Mouse (Mus musculus) hindbrain, embryonic 10.5 days (tissue): ENCODE measurements around the gene Csnk2b. TPM values are rescaled to one million over a fixed set of nuclear protein-coding genes. Genes with fewer than 3 reads are reported as not detected.

ENCODE experiments used
- DNase-seq: peaks from one replicate; pipeline ENCODE4 v3.0.0-alpha.2; 2017; ENCODE audit warnings: low spot score
- H3K27ac ChIP-seq: fragments of 300-500 bp; sonication (generic); 2 replicates; pipeline ENCODE4 v1.5.1; 2016; ENCODE audit warnings: mild to moderate bottlenecking, moderate library complexity
- H3K27me3 ChIP-seq: fragments of 300-500 bp; sonication (generic); 2 replicates; pipeline ENCODE4 v1.6.1; 2016; ENCODE audit warnings: mild to moderate bottlenecking; ENCODE audit not compliant: poor library complexity, insufficient read depth, severe bottlenecking
- H3K36me3 ChIP-seq: fragments of 300-500 bp; sonication (generic); 2 replicates; pipeline ENCODE4 v1.6.1; 2016; ENCODE audit warnings: mild to moderate bottlenecking, moderate library complexity
- H3K4me1 ChIP-seq: fragments of 300-500 bp; sonication (generic); replicated peaks from 2 replicates; pipeline ENCODE4 v1.6.1; 2016; ENCODE audit warnings: mild to moderate bottlenecking
- H3K4me3 ChIP-seq: fragments of 300-500 bp; sonication (generic); 2 replicates; pipeline ENCODE4 v1.5.1; 2016; ENCODE audit warnings: mild to moderate bottlenecking, moderate library complexity
- H3K9me3 ChIP-seq: fragments of 300-500 bp; sonication (generic); 2 replicates; pipeline ENCODE4 v1.6.1; 2016; ENCODE audit warnings: mild to moderate bottlenecking, moderate library complexity
- WGBS: fragments of 180-500 bp; shearing (Covaris S2); methylation state at CpG from one replicate; pipeline ENCODE4 v1.1.7; 2016; 5-methylcytosine and 5-hydroxymethylcytosine counted together
- polyA plus RNA-seq: library from polyadenylated mRNA; unstranded; fragments of >200 nt; fragmentation: Nextera tagmentation; extraction: Ambion mirVana; gene quantifications from 2 replicates; pipeline ENCODE4 v1.2.1, GENCODE M21; 2016

The Csnk2b gene
- polyA plus RNA-seq, 1 experiment from 2014 or later: 328 TPM

GRCm38 (mm10) chr17:35159638-35160037 is 37.8 kb upstream of the Csnk2b start:
- WGBS: 87% methylated on average over 7 of the region's 7 CpGs
- H3K36me3 ChIP-seq: peaks cover 83% of the 10 kb centered on the region
- no peaks in the 10 kb centered on the region for H3K27me3 ChIP-seq
- H3K4me1 ChIP-seq: peaks cover 21% of the 10 kb centered on the region
- DNase-seq: no peak
- no peaks in the 10 kb centered on the region for H3K9me3 ChIP-seq
- H3K27ac ChIP-seq: no peak overlapping the region
- H3K4me3 ChIP-seq: no peak overlapping the region

GRCm38 (mm10) chr17:35158850-35159593 is 37.2 kb upstream of the Csnk2b start:
- WGBS: 94% methylated on average over 16 of the region's 16 CpGs
- H3K27ac ChIP-seq: no peak overlapping the region
- H3K36me3 ChIP-seq: peaks cover 89% of the 10 kb centered on the region
- peaks cover 21% of the 10 kb centered on the region for H3K4me1 ChIP-seq
- no peaks in the 10 kb centered on the region for H3K27me3 ChIP-seq
- no peak for DNase-seq
- 0 out of 2 replicates have a peak overlapping the region, but pooled peaks have one; percentile 1 for H3K4me3 ChIP-seq
- no peaks in the 10 kb centered on the region for H3K9me3 ChIP-seq

GRCm38 (mm10) chr17:35157661-35158175 is 35.9 kb upstream of the Csnk2b start:
- Histone ChIP-seq H3K4me3 (peak overlapping the region; percentile 1; the same call in 1 of the 2 replicates), H3K9me3 (no peaks in the 10 kb centered on the region), H3K27me3 (no peaks in the 10 kb centered on the region), H3K36me3 (peaks cover 100% of the 10 kb centered on the region), H3K27ac (no peak overlapping the region), H3K4me1 (peaks cover 12% of the 10 kb centered on the region)
- 94% methylated on average over 8 of the region's 8 CpGs for WGBS
- no peak for DNase-seq

- WGBS: 94% methylated on average over 8 of the region's 8 CpGs
- Histone ChIP-seq H3K9me3 (no peaks in the 10 kb centered on the region), H3K4me3 (no peak overlapping the region), H3K27me3 (no peaks in the 10 kb centered on the region), H3K36me3 (peaks cover 100% of the 10 kb centered on the region), H3K4me1 (peaks cover 8% of the 10 kb centered on the region), H3K27ac (no peak overlapping the region)
- no peak for DNase-seq
Observed at GRCm38 (mm10) chr17:35157254-35157653, 35.4 kb upstream of the Csnk2b start.

GRCm38 (mm10) chr17:35156461-35157200 is 34.8 kb upstream of the Csnk2b start:
- H3K4me1 ChIP-seq: peaks cover 1% of the 10 kb centered on the region; the same call in 1 of the 2 replicates
- H3K9me3 ChIP-seq: no peaks in the 10 kb centered on the region
- no peak for DNase-seq
- H3K36me3 ChIP-seq: peaks cover 100% of the 10 kb centered on the region
- 92% methylated on average over 33 of the region's 33 CpGs for WGBS
- H3K4me3 ChIP-seq: no peak overlapping the region; the same call in 1 of the 2 replicates
- H3K27me3 ChIP-seq: no peaks in the 10 kb centered on the region
- H3K27ac ChIP-seq: no peak overlapping the region

GRCm38 (mm10) chr17:35155451-35155850 is 33.6 kb upstream of the Csnk2b start:
- Histone ChIP-seq H3K27me3 (no peaks in the 10 kb centered on the region), H3K27ac (no peak overlapping the region), H3K4me3 (no peak overlapping the region), H3K4me1 (no peaks in the 10 kb centered on the region), H3K36me3 (peaks cover 99% of the 10 kb centered on the region), H3K9me3 (no peaks in the 10 kb centered on the region)
- no peak for DNase-seq
- 92% methylated on average over 12 of the region's 12 CpGs for WGBS

- no peak overlapping the region for H3K4me3 ChIP-seq
- H3K27me3 ChIP-seq: no peaks in the 10 kb centered on the region
- no peak for DNase-seq
- no peak overlapping the region for H3K27ac ChIP-seq
- 84% methylated on average over 7 of the region's 7 CpGs for WGBS
- H3K36me3 ChIP-seq: peaks cover 99% of the 10 kb centered on the region
- no peaks in the 10 kb centered on the region for H3K9me3 ChIP-seq
- H3K4me1 ChIP-seq: no peaks in the 10 kb centered on the region
Observed at GRCm38 (mm10) chr17:35154616-35155015, 32.8 kb upstream of the Csnk2b start.

- Histone ChIP-seq H3K4me3 (no peak overlapping the region), H3K27ac (no peak overlapping the region), H3K9me3 (no peaks in the 10 kb centered on the region), H3K27me3 (no peaks in the 10 kb centered on the region), H3K36me3 (peaks cover 99% of the 10 kb centered on the region), H3K4me1 (no peaks in the 10 kb centered on the region)
- DNase-seq: no peak
- 85% methylated on average over 4 of the region's 4 CpGs for WGBS
Observed at GRCm38 (mm10) chr17:35153931-35154330, 32.1 kb upstream of the Csnk2b start.

GRCm38 (mm10) chr17:35153077-35153476 is 31.2 kb upstream of the Csnk2b start:
- H3K27me3 ChIP-seq: no peaks in the 10 kb centered on the region
- no peaks in the 10 kb centered on the region for H3K4me1 ChIP-seq
- H3K4me3 ChIP-seq: no peak overlapping the region
- 93% methylated on average over 9 of the region's 9 CpGs for WGBS
- peaks cover 99% of the 10 kb centered on the region for H3K36me3 ChIP-seq
- no peak overlapping the region for H3K27ac ChIP-seq
- H3K9me3 ChIP-seq: no peaks in the 10 kb centered on the region
- DNase-seq: no peak

- no peak overlapping the region for H3K27ac ChIP-seq
- WGBS: 96% methylated on average over 4 of the region's 4 CpGs
Observed at GRCm38 (mm10) chr17:35152121-35152520, 30.3 kb upstream of the Csnk2b start.

GRCm38 (mm10) chr17:35147922-35148639 is 26.2 kb upstream of the Csnk2b start:
- peaks cover 6% of the 10 kb centered on the region; the same call in 1 of the 2 replicates for H3K9me3 ChIP-seq
- no peaks in the 10 kb centered on the region for H3K4me1 ChIP-seq
- H3K27me3 ChIP-seq: no peaks in the 10 kb centered on the region
- no peak overlapping the region for H3K4me3 ChIP-seq
- H3K36me3 ChIP-seq: peaks cover 99% of the 10 kb centered on the region
- no peak overlapping the region for H3K27ac ChIP-seq
- DNase-seq: no peak
- 72% methylated on average over 5 of the region's 5 CpGs for WGBS

More at GRCm38 (mm10) chr17:35152121-35152520, 30.3 kb upstream of the Csnk2b start:
- Histone ChIP-seq H3K27me3 (no peaks in the 10 kb centered on the region), H3K9me3 (no peaks in the 10 kb centered on the region), H3K4me1 (no peaks in the 10 kb centered on the region), H3K4me3 (no peak overlapping the region), H3K36me3 (peaks cover 99% of the 10 kb centered on the region)
- no peak for DNase-seq

GRCm38 (mm10) chr17:35147348-35147747 is 25.5 kb upstream of the Csnk2b start:
- H3K36me3 ChIP-seq: peaks cover 99% of the 10 kb centered on the region
- no peaks in the 10 kb centered on the region for H3K27me3 ChIP-seq
- H3K27ac ChIP-seq: no peak overlapping the region
- H3K4me3 ChIP-seq: no peak overlapping the region
- H3K4me1 ChIP-seq: no peaks in the 10 kb centered on the region
- no peak for DNase-seq
- peaks cover 7% of the 10 kb centered on the region; the same call in 1 of the 2 replicates for H3K9me3 ChIP-seq
- 61% methylated on average over 3 of the region's 3 CpGs for WGBS
